Mouse (Mus musculus) CH12.LX (cell line): Measurements from ENCODE around the gene Tspan4. TPM values are rescaled to one million over a fixed set of nuclear protein-coding genes. Genes with fewer than 3 reads are reported as not detected.
"Not testable (repeated sequence)": the region's sequence is repeated elsewhere in the genome, so short reads cannot be mapped to it uniquely, and the experiment has no call there.

ENCODE experiments used
- DNase-seq: peaks from one replicate; pipeline ENCODE4 v3.0.0-alpha.2; 2013; ENCODE audit errors: extremely low read depth
- H3K27ac ChIP-seq: 2 replicates; pipeline ENCODE4 v1.5.1; 2012; ENCODE audit warnings: low read depth, mild to moderate bottlenecking, control low read depth, moderate library complexity; ENCODE audit not compliant: insufficient read depth
- H3K27me3 ChIP-seq: replicated peaks from 2 replicates; pipeline ENCODE3; 2012; ENCODE audit warnings: inconsistent platforms
- H3K36me3 ChIP-seq, 2 experiments: replicated peaks in 1 of 2; 2 replicates each; pipeline versions ENCODE3 to v1.6.1; 2012; ENCODE audit warnings: inconsistent platforms in 1 of 2, low read length in 1 of 2, mild to moderate bottlenecking in 1 of 2, mixed read lengths in 1 of 2, moderate library complexity in 1 of 2; ENCODE audit not compliant: control insufficient read depth in 1 of 2, insufficient read depth in 1 of 2
- H3K4me1 ChIP-seq, 2 experiments: 2 replicates each; pipeline ENCODE4 v1.6.1; 2012; ENCODE audit warnings: inconsistent platforms in 1 of 2, moderate library complexity in 1 of 2; ENCODE audit not compliant: insufficient read depth in 2 of 2, control insufficient read depth in 1 of 2
- H3K4me2 ChIP-seq: 2 replicates; pipeline ENCODE4 v1.6.1; 2012; ENCODE audit warnings: low read depth, mild to moderate bottlenecking, control low read depth; ENCODE audit not compliant: poor library complexity, insufficient read depth, severe bottlenecking
- H3K4me3 ChIP-seq, 3 experiments: fragments of 150-350 bp in 1 of 3; sonication (generic) in 1 of 3; replicated peaks in 1 of 3; 2 replicates each; pipeline versions ENCODE3 to v1.5.1; 2011 to 2012; ENCODE audit warnings: low read depth in 2 of 3, low read length in 2 of 3, mild to moderate bottlenecking in 2 of 3, moderate library complexity in 2 of 3, control low read depth in 1 of 3, improper control_type of control experiment in 1 of 3, inconsistent platforms in 1 of 3, mixed read lengths in 1 of 3; ENCODE audit not compliant: poor library complexity in 1 of 3
- H3K79me2 ChIP-seq: replicated peaks from 2 replicates; pipeline ENCODE4 v1.6.1; 2012; ENCODE audit warnings: mild to moderate bottlenecking, moderate library complexity; ENCODE audit not compliant: control insufficient read depth, poor library complexity, insufficient read depth, severe bottlenecking; ENCODE audit errors: extremely low read depth
- H3K9ac ChIP-seq: 2 replicates; pipeline ENCODE4 v1.6.1; 2012; ENCODE audit warnings: low read depth, mild to moderate bottlenecking, control low read depth, moderate library complexity; ENCODE audit not compliant: insufficient read depth
- H3K9me3 ChIP-seq: replicated peaks from 2 replicates; pipeline ENCODE3; 2012; ENCODE audit warnings: low read length, inconsistent platforms, mixed read lengths
- BHLHE40 ChIP-seq: IDR thresholded peaks from 2 replicates; pipeline ENCODE4 v1.6.1; 2011; ENCODE audit warnings: mild to moderate bottlenecking, low read depth, low read length, improper control_type of control experiment
- CHD1 ChIP-seq: IDR thresholded peaks from 2 replicates; pipeline ENCODE4 v1.6.1; 2012; ENCODE audit warnings: low read depth, low read length, improper control_type of control experiment, inconsistent platforms
- CHD2 ChIP-seq: IDR thresholded peaks from 2 replicates; pipeline ENCODE4 v1.6.1; 2011; ENCODE audit warnings: low read length, improper control_type of control experiment
- ELF1 ChIP-seq: IDR thresholded peaks from 2 replicates; pipeline ENCODE4 v1.6.1; 2014; ENCODE audit warnings: low read depth, mild to moderate bottlenecking, inconsistent platforms, low read length, improper control_type of control experiment
- EP300 ChIP-seq: IDR thresholded peaks from 2 replicates; pipeline ENCODE4 v1.6.1; 2011; ENCODE audit warnings: low read length, improper control_type of control experiment
- ETS1 ChIP-seq: conservative IDR thresholded peaks from 2 replicates; pipeline ENCODE4 v1.6.1; 2012; ENCODE audit warnings: low read depth, mild to moderate bottlenecking, inconsistent platforms, low read length, improper control_type of control experiment, moderate library complexity
- IRF4 ChIP-seq: IDR thresholded peaks from 2 replicates; pipeline ENCODE4 v1.6.1; 2014; ENCODE audit warnings: low read depth, mild to moderate bottlenecking, inconsistent platforms, low read length, improper control_type of control experiment
- JUN ChIP-seq: IDR thresholded peaks from 2 replicates; pipeline ENCODE4 v1.6.1; 2011; ENCODE audit warnings: low read depth, mild to moderate bottlenecking, low read length, improper control_type of control experiment, moderate library complexity; ENCODE audit not compliant: insufficient read depth
- JUND ChIP-seq: conservative IDR thresholded peaks from 2 replicates; pipeline ENCODE4 v1.6.1; 2011; ENCODE audit warnings: low read depth, low read length, improper control_type of control experiment
- KAT2A ChIP-seq: IDR thresholded peaks from 2 replicates; pipeline ENCODE4 v1.6.1; 2012; ENCODE audit warnings: low read length, improper control_type of control experiment, inconsistent platforms; ENCODE audit not compliant: insufficient replicate concordance
- MAX ChIP-seq: IDR thresholded peaks from 2 replicates; pipeline ENCODE4 v1.6.1; 2011; ENCODE audit warnings: low read length, improper control_type of control experiment
- MAZ ChIP-seq: IDR thresholded peaks from 2 replicates; pipeline ENCODE4 v1.6.1; 2012; ENCODE audit warnings: low read depth, mild to moderate bottlenecking, inconsistent platforms, low read length, improper control_type of control experiment, moderate library complexity
- MXI1 ChIP-seq: IDR thresholded peaks from 2 replicates; pipeline ENCODE4 v1.6.1; 2011; ENCODE audit warnings: mild to moderate bottlenecking, low read depth, low read length, improper control_type of control experiment
- NELFE ChIP-seq: IDR thresholded peaks from 2 replicates; pipeline ENCODE4 v1.6.1; 2011; ENCODE audit warnings: low read depth, low read length, improper control_type of control experiment
- NRF1 ChIP-seq: IDR thresholded peaks from 2 replicates; pipeline ENCODE4 v1.6.1; 2014; ENCODE audit warnings: low read depth, mild to moderate bottlenecking, inconsistent platforms, low read length, improper control_type of control experiment, moderate library complexity
- PAX5 ChIP-seq: IDR thresholded peaks from 2 replicates; pipeline ENCODE4 v1.6.1; 2012; ENCODE audit warnings: low read length, inconsistent platforms, mixed read lengths
- POLR2AphosphoS2 ChIP-seq: IDR thresholded peaks from 2 replicates; pipeline ENCODE4 v1.6.1; 2011; ENCODE audit warnings: low read depth, low read length, improper control_type of control experiment
- RAD21 ChIP-seq: IDR thresholded peaks from 2 replicates; pipeline ENCODE4 v1.6.1; 2011; ENCODE audit warnings: low read depth, mild to moderate bottlenecking, low read length, improper control_type of control experiment, moderate library complexity
- RCOR1 ChIP-seq: conservative IDR thresholded peaks from 2 replicates; pipeline ENCODE4 v1.6.1; 2012; ENCODE audit warnings: low read depth, mild to moderate bottlenecking, inconsistent platforms, low read length, improper control_type of control experiment
- SIN3A ChIP-seq: IDR thresholded peaks from 2 replicates; pipeline ENCODE4 v1.6.1; 2012; ENCODE audit warnings: low read length, improper control_type of control experiment, inconsistent platforms
- SMC3 ChIP-seq: IDR thresholded peaks from 2 replicates; pipeline ENCODE4 v1.6.1; 2011; ENCODE audit warnings: low read depth, low read length, improper control_type of control experiment
- TBP ChIP-seq: conservative IDR thresholded peaks from 2 replicates; pipeline ENCODE4 v1.6.1; 2011; ENCODE audit warnings: low read depth, low read length, improper control_type of control experiment
- TCF12 ChIP-seq: IDR thresholded peaks from 2 replicates; pipeline ENCODE4 v1.6.1; 2014; ENCODE audit warnings: low read depth, mild to moderate bottlenecking, inconsistent platforms, low read length, improper control_type of control experiment
- UBTF ChIP-seq: IDR thresholded peaks from 2 replicates; pipeline ENCODE4 v1.6.1; 2012; ENCODE audit warnings: low read depth, mild to moderate bottlenecking, inconsistent platforms, low read length, improper control_type of control experiment, moderate library complexity
- USF1 ChIP-seq: IDR thresholded peaks from 2 replicates; pipeline ENCODE4 v1.6.1; 2014; ENCODE audit warnings: low read depth, mild to moderate bottlenecking, inconsistent platforms, low read length, improper control_type of control experiment
- ZKSCAN1 ChIP-seq: IDR thresholded peaks from 2 replicates; pipeline ENCODE4 v1.6.1; 2012; ENCODE audit warnings: low read depth, inconsistent platforms, low read length, improper control_type of control experiment, borderline replicate concordance
- ZMIZ1 ChIP-seq: IDR thresholded peaks from 2 replicates; pipeline ENCODE4 v1.6.1; 2012; ENCODE audit warnings: low read depth, mild to moderate bottlenecking, inconsistent platforms, low read length, improper control_type of control experiment
- ZNF384 ChIP-seq: IDR thresholded peaks from 2 replicates; pipeline ENCODE4 v1.6.1; 2012; ENCODE audit warnings: low read depth, low read length, improper control_type of control experiment, inconsistent platforms
- dilution Hi-C: fragments of 300-500 bp; cut with MboI; formaldehyde crosslinking; loops from 2 replicates; pipeline ENCODE4 v1.14.3; 2020; ENCODE audit warnings: low sequenced_read_pairs; ENCODE audit not compliant: extremely low pct_unique_long_range_greater_than_20kb, extremely low pct_ligation_motif_present
- in situ Hi-C: fragments of 300-500 bp; cut with MboI; formaldehyde crosslinking; loops from 3 replicates; pipeline ENCODE4 v1.14.3; 2019; ENCODE audit warnings: low sequenced_read_pairs, low pct_ligation_motif_present, low pct_unique_long_range_greater_than_20kb, mixed read lengths
- polyA plus RNA-seq: library from polyadenylated mRNA; unstranded; fragments of >175 nt; gene quantifications from 2 replicates; pipeline ENCODE4 v1.2.1, GENCODE M21; 2012; ENCODE audit warnings: low read depth; ENCODE audit not compliant: insufficient read length
- total RNA-seq, 2 experiments: library from RNA; depleted of rRNA; stranded (reverse); fragments of 300-350 nt in 1 of 2; fragments of >200 nt in 1 of 2; gene quantifications; 2 replicates each; pipeline ENCODE4 v1.2.3; 2012 to 2014

Tspan4 gene
- total and polyA plus RNA-seq, 3 experiments: 21.2 to 28.9 (median 28.4) TPM

DNA sequence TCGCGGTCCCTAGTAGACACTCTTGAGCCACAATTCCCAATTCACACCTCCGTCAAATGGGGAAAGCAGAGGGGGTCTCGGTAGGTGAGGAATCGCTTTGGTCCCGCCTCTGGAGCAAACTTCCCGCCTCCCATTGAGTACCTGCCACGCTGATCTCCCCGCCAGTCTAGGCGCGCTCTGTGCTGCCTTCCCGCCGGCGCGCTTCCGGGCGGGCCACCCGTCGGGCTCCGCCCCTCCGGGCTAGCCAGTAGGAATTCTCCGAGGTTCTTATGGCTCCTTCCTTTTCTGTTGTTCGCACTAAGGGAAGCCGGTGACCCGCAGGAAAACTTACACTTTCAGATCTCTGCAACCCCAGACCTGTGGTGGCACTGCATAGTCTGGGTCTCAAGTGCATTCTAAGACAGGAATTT, 31.2 kb upstream of the Tspan4 start, which contains the start of gene Pidd1 (continued):
- TF ChIP-seq SIN3A (peak; percentile 89; the same call in 1 of the 2 replicates), MXI1 (peak; percentile 86; the same call in 1 of the 2 replicates)

DNA sequence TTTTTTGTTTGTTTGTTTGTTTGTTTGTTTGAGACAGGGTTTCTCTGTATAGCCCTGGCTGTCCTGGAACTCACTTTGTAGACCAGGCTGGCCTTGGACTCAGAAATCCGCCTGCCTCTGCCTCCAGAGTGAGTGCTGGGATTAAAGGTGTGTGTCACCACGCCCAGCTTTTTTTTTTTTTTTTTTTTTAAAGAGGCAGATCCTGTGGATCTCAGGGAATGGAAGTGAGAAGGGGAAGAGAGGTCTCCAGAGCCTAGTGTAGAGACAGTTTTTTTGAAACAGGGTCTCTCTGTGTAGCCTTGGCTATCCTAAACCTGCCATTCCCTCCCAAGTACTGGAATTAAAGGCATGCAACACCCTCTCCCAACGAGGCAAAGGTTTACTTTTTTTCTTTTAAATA, 28.7 kb upstream of the Tspan4 start:
- H3K4me2 ChIP-seq: peak overlapping the region; percentile 57
- H3K27ac ChIP-seq, in situ Hi-C loops, DNase-seq, H3K9me3 ChIP-seq, dilution Hi-C loops, H3K27me3 ChIP-seq: not testable (repeated sequence)
- peak overlapping the region in 2 of 3 experiments; percentile 71 to 97 for H3K4me3 ChIP-seq
- peak overlapping the region; percentile 67; the same call in 1 of the 2 replicates for H3K9ac ChIP-seq
- peak; percentile 70 for TF ChIP-seq ZNF384
- H3K36me3 ChIP-seq: peaks cover 33 to 44% of the 10 kb centered on the region in 2 experiments
- H3K79me2 ChIP-seq: peaks cover 30% of the 10 kb centered on the region
- peaks cover 10 to 56% of the 10 kb centered on the region in 2 experiments for H3K4me1 ChIP-seq

DNA sequence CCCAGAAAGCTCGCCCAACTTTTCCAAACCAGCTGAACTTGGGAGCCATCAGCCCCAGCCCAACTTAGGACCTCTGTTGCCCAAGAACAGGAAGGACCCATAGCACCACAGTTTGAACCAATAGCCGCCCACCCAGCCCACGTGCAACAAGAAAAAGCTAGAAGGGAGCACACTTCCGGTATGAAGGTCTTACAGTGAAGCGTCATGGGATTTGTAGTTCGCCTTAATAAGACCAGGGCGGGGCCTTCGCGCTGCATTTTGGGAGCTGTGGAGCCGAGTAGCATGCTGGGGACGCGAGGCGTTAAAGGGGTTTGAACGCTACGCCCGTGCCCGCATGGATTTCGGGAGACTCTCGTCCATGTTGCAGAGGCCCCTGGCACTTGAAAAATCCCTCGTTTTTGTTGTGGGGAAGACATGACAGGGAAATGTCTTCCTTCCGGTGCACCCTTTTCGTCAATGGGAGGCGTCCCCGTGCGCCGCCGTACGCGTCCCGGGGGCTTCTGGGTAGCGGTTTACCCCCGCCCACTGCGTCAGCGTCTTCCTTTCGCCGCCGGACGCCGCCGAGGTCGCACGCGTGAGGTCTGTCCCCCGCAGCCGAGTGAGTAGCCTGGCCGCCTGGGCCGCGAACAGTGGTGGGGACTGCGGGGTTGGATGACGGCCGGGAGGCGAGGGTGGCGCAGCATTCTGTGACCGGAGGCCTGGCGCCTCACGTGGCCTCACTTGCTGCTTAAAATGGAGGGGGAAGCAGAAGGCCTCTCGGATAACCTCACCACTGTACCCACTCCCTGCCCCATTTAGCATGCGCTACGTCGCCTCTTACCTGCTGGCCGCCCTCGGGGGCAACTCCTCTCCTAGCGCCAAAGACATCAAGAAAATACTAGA, 27.7 kb upstream of the Tspan4 start, which contains the start of gene Rplp2:
Gene Rplp2, plus strand, starts transcription at position 261 of the 882 bp plus-strand sequence.
- Histone ChIP-seq H3K79me2 (peaks cover 26% of the 10 kb centered on the region), H3K4me3 (peak within 1 kb of the TSS; percentile 71 to 97 (median 97)), H3K36me3 (peaks cover 33 to 44% of the 10 kb centered on the region in 2 experiments), H3K9me3 (no peaks in the 10 kb centered on the region), H3K27me3 (no peaks in the 10 kb centered on the region), H3K27ac (peak within 1 kb of the TSS; percentile 63), H3K4me1 (peaks cover 3 to 46% of the 10 kb centered on the region in 2 experiments; a peak in 3 of 4 replicates), H3K9ac (peak within 1 kb of the TSS; percentile 95), H3K4me2 (peak within 1 kb of the TSS; percentile 74)
- dilution Hi-C loops: no loop called here
- in situ Hi-C loops: no loop called here
- peak; percentile 97 for DNase-seq
- TF ChIP-seq RAD21: no peak
- peak; percentile 73 for TF ChIP-seq BHLHE40
- TF ChIP-seq MXI1: peak; percentile 99
- peak; percentile 61 for TF ChIP-seq NRF1
- peak; percentile 97 for TF ChIP-seq MAX
- 0 out of 2 replicates have a peak, but pooled peaks have one; percentile 77 for TF ChIP-seq POLR2AphosphoS2
- peak; percentile 98 for TF ChIP-seq NELFE
- TF ChIP-seq JUN: no peak
- TF ChIP-seq IRF4: no peak
- TF ChIP-seq KAT2A: peak; percentile 83; the same call in 1 of the 2 replicates
- no peak for TF ChIP-seq CHD2
- TF ChIP-seq USF1: peak; percentile 68
- peak; percentile 68 for TF ChIP-seq ZNF384
- no peak for TF ChIP-seq SMC3
- peak; percentile 90 for TF ChIP-seq TCF12
- no peak for TF ChIP-seq EP300
- no peak for TF ChIP-seq CHD1
- peak; percentile 65 for TF ChIP-seq TBP
- peak; percentile 94 for TF ChIP-seq ELF1
- TF ChIP-seq RCOR1: no peak
- TF ChIP-seq JUND: no peak
- no peak for TF ChIP-seq UBTF
- TF ChIP-seq ZKSCAN1: no peak
- TF ChIP-seq ETS1: no peak
- peak; percentile 52 for TF ChIP-seq ZMIZ1
- 0 out of 2 replicates have a peak, but pooled peaks have one; percentile 20 for TF ChIP-seq MAZ
- TF ChIP-seq PAX5: no peak
